Mouse (Mus musculus): ENCODE data around the gene Cdc42bpb. TPM values are rescaled to one million over a fixed set of nuclear protein-coding genes. Genes with fewer than 3 reads are reported as not detected.

Cdc42bpb gene
- 10 to 100 TPM; 23.6 to 24.9 TPM for total RNA-seq (2021)
- long read RNA-seq, experiment 1, full-length matches to known transcripts: 1 of 5 reads
- long read RNA-seq, experiment 1, partial matches to known transcripts: 3 of 5 reads
- long read RNA-seq, experiment 1, other reads (novel, unspliced or antisense): 1 of 5 reads
- long read RNA-seq, experiment 2, partial matches to known transcripts: 8 of 14 reads
- long read RNA-seq, experiment 2, other reads (novel, unspliced or antisense): 6 of 14 reads

DNA sequence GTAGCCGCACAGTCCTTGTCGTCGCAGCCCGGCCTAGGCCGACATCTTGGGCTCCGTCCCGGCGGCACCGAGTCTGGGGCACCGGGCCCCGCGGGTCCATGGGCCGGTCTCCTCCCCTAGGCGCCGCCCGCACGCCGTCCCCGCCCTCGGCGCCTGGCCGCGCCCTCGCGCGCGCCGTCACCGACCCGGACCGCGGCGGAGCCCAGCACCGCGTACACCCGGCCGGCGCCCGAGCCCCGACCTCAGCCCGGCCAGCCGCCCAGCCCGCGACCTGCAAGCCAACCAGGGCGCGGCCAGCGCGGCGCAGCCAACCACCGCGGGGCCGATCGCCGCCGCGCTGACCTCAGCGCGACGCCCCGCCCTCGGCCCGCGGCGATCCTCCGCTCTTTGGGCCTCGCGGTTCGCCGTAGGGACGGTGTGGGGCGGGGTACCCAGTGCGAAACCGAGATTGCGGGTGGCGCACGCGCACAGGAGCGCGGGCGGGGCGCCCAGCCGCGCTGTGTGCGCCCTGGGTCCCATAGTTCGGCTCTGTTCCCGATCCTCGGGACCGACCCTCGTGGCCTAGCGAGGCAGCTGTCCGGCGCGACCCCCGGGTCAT, at the start of gene Cdc42bpb:
Cdc42bpb (minus strand) TSS at position 343 of the 598 bp plus-strand sequence.
- DNase-seq: peak; percentile 96

- peak; percentile 83 for DNase-seq
Observed at GRCm38 (mm10) chr12:111425789-111426460, 48.4 kb upstream of the Cdc42bpb start.

- peak; percentile 75 for DNase-seq
Observed at GRCm38 (mm10) chr12:111425258-111425657, 47.7 kb upstream of the Cdc42bpb start.

DNA sequence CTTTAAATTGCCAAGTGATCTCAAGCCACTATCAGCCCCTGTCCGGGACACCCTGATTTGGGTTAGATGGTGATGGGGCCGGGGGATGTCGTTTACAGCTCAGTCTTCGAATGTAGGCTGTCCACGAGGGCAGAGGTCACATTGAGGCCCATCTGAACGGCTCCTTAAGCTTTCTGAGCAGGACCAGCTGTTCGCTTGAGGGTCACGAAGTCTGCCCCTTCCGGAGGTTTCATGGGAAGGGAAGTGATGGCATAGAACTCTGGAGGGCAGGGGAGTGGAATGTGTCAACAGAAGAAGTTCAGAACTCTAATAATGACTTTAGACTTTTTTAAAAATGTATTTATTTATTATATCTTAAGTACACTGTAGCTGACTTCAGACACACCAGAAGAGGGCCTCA, 47.0 kb upstream of the Cdc42bpb start:
- DNase-seq: no peak

GRCm38 (mm10) chr12:111423570-111424129, 46.1 kb upstream of the Cdc42bpb start:
- DNase-seq: no peak

DNA sequence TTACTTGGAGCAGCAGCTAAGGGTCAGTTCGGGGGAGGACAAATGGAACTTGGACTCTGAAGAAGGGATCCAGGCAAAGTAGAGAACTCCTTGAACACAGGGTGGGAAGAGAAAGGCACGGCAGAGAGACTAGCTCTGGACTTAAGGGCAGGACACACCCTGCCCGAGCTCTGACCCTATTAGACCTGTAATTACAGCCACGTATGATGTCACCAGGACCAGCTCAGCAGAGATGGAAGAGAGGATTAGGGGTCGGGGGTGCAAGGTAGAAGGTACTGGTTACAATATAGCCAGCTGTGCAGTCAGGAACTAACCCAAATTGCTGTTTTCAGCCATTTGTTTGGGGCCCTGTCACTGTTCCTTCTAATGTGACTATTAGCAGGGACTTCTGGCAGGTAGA, 45.3 kb upstream of the Cdc42bpb start:
- DNase-seq: no peak

DNA sequence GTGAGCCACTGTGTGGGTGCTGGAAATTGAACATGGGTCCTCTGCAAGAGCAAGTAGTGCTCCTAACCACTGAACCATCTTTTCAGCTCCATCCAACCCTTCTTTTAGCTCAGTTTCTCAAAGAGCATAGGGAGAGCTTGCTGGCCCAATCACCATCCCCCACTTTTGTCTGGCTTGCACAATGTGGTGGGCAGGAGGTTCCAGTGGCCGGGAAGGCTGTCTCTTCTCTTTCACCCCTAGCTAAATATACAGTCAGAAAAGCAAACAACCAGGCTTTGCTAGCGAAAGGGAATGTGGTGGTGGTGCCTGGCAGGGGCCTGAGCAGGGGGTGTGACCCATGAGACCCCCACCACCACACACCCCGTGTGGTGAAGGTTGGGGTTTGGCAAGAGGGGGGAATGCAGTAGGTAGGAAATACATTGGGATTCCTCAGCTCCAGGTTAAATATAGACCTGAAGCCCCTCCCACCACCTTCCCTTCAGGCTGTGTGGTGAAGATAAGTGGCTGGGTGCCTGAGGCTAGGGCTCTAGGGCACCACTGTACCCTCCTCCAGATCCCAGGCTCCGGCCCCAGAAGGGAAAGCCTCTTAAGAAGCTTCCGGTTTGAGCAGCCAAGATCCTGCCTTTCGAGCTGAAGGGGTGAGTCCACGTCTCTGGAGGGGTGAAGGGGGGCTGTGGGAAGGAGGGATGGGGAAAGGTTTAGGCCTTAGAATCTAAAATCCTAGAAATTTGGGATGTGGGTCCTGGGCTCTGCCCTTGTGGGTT, 43.6 kb upstream of the Cdc42bpb start:
- DNase-seq: no peak

DNA sequence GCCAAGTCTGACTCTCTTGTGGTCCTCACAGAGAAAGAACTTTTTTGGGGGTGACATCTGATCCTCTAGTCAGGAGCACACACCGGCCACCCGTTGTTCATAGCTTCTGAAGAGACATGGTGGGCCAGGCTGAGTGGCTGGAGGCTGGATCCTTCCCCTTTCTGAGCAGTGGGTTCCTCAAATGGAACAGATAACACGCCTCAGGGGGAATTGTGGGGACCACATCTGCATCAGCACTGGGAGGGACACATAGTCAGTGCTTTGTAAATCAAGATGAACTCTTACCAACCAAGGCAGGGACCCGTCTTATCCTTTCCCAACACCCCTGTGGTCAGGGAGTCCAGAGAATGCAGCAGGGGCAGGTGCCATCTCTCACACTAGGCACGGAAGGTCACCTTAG, 42.4 kb upstream of the Cdc42bpb start:
- no peak for DNase-seq

GRCm38 (mm10) chr12:111416921-111417779, 39.6 kb upstream of the Cdc42bpb start, which contains the start of gene Exoc3l4:
Gene Exoc3l4 (plus strand): TSS chr12:111417017.
- no peak for DNase-seq

- DNase-seq: peak; percentile 85
Observed at GRCm38 (mm10) chr12:111413300-111413699, 35.8 kb upstream of the Cdc42bpb start.

DNA sequence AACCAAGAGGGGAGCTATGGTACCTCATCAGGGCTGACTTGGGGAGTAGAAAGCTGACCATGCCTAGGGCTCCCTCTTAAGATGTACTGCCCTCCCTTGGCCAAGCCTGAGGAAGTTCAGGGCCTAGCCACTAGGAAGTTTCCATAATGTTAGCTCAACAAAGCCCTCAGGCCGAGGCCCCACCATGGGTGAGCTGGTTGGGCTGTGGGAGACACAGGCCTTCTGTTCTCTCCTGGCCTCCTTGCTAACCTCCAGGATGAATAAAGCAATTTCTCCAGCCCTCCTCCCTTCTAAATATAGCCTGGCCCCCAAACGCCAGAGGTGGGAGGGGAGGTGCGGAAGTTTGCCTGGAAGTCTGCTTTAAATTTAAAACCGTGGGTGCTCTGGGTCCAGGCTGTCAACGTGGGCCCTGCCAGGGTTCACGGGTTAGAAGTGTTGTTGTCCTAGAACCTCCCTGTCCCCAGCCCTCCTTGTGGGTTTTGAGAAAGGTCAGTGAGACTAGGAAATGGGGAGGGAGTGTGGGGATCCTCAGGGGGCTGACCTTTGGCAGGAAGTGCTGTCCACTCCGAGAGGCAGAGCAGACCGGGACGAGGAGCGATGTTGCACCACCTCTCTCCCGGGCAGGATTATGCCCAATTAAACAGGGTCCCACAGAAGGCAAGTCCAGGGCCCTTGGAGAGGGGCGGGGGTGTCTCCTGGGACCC, 35.2 kb upstream of the Cdc42bpb start:
- DNase-seq: no peak

GRCm38 (mm10) chr12:111411631-111412355, 34.3 kb upstream of the Cdc42bpb start:
- no peak for DNase-seq

- no peak for DNase-seq
Observed at GRCm38 (mm10) chr12:111409583-111409982, 32.1 kb upstream of the Cdc42bpb start.

- DNase-seq: no peak
Observed at GRCm38 (mm10) chr12:111406622-111407021, 29.1 kb upstream of the Cdc42bpb start, which contains the start of gene Lbhd2. Gene Lbhd2 (plus strand): TSS chr12:111406809.

DNA sequence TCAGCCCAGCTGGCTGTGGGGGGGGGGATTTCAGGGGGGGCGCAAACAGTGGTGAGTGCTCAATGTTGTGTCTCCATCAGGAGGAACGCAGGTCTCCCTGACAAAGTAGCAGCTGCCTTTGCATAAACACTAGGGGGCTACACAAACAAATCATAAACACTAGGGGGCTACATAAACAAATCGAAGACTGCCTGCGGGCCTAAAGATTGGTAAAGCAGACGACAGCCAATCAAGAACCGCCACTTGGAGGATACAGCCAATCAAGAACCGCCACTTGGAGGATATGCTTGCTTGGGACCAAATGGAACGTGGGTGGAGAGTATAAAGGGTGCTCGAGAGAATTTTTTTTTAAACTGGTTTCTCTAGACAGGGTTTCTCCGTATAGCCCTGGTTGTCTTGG, 27.4 kb upstream of the Cdc42bpb start:
- no peak for DNase-seq

GRCm38 (mm10) chr12:111401454-111402184, 24.1 kb upstream of the Cdc42bpb start:
- no peak for DNase-seq

- no peak for DNase-seq
Observed at GRCm38 (mm10) chr12:111396997-111397396, 19.5 kb upstream of the Cdc42bpb start.

DNA sequence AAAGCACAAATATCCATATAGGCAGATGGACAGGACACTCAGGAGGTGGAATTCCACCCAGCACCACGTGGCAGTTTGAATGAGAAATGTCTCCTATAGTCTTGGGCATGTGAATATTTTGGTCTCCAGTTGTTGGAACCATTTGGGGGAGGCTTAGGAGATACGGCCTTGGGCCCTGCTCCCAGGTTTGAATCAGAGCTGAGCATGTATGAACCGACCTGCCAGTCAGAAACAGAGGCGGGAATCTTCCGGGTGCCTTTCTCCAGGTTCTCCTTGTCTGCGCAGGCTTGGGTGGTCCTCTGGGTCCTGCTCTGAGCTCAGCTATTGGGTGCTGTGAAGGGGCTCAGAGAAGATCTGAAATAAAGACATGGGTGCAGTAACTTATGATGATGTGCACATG, 16.5 kb upstream of the Cdc42bpb start:
- no peak for DNase-seq

DNA sequence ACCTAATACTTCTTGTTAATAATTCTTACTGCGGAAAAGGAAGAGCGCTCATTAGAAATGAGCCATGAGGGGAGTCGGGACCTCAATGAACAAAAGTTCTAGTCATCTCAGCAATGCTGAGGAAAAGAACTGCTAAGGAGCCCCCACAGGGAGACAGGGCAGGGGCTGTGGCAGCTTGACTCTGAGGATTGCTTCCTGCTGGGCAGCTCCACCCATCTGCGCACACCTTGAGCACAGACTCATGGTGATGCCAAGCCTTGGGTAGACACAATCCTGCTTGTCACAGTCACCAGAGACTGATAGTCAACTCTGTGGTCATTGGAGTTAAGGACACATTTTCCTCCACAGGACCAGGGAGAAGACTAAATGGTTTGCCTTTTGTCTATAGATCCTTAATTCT, 9.6 kb upstream of the Cdc42bpb start:
- DNase-seq: no peak
